Mouse (Mus musculus) ES-E14 (cell line): ENCODE results near the gene Plpp7.

ENCODE experiments used
- CHD2 ChIP-seq: IDR thresholded peaks from 2 replicates; pipeline ENCODE4 v1.6.1; 2014; ENCODE audit warnings: mild to moderate bottlenecking, low read depth, low read length, inconsistent platforms
- ZC3H11A ChIP-seq: IDR thresholded peaks from 2 replicates; pipeline ENCODE4 v1.6.1; 2012; ENCODE audit warnings: low read depth, mild to moderate bottlenecking, inconsistent platforms, low read length, borderline replicate concordance
- ZNF384 ChIP-seq: IDR thresholded peaks from 2 replicates; pipeline ENCODE4 v1.6.1; 2012; ENCODE audit warnings: low read depth, low read length, inconsistent platforms

GRCm38 (mm10) chr2:32155614-32156013, 60.3 kb downstream of the Plpp7 start:
- TF ChIP-seq CHD2 = no peak
- no peak for TF ChIP-seq ZC3H11A
- TF ChIP-seq ZNF384 = no peak
